9 mouse cellular contexts compared by ENCODE assay signal in the genomic region with DNA sequence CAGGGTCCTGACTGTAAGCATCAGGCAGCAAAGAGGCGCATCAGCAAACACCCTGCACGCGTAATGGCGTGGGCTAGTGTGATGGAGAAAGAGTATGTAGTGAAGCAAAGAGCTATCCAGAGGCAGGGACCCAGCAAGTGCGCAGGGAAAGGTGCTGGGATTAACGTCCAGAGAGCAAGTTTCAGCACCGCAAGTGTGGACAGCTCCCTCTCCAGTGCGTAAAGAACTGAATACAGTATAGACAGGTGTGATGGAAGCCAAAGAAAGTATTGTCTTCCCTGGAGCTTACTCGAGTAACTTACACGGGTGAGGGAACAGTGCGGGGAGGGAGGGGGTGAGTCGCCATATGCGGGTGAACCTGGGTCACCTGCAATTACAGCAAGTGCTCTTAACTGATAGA.
DNase-seq lines count a peak whose midpoint lies in the region; ATAC-seq and TF ChIP-seq lines count a peak whose summit lies in the region.
"Had no signal": no experiment of that assay in that cellular context is flagged by ENCODE, and none has a peak within 500 bp of the region (broad histone marks: within the 10 kb centered on the region; RNA-seq: fewer than 3 reads in every experiment).

No protein-coding gene starts in this region.

- DNase-seq in forebrain, postnatal 0 days: no peak
- peak; percentile 39 for DNase-seq in NIH3T3 (ENCODE audit: low read depth)
- DNase-seq in mesoderm, embryonic 11.5 days (ENCODE audit: low read depth, low spot score): peak; percentile 81
- no peak for DNase-seq in left cerebral cortex, adult 11 months (ENCODE audit: low spot score)
- no peak for DNase-seq in heart, adult 9 months (ENCODE audit: low spot score in 2 of 2)

- no peak overlapping the region for H3K4me3 ChIP-seq in forebrain, embryonic 12.5 days (replicated peaks)
- H3K4me3 ChIP-seq in forebrain, postnatal 0 days (ENCODE audit: low read depth, low read length): no peak overlapping the region
- H3K4me3 ChIP-seq in hindbrain, embryonic 12.5 days: no peak overlapping the region
- H3K4me3 ChIP-seq: limb, embryonic 13.5 days had no signal

- peaks cover 30% of the 10 kb centered on the region for H3K4me1 ChIP-seq in forebrain, embryonic 12.5 days
- H3K4me1 ChIP-seq in forebrain, postnatal 0 days (ENCODE audit: insufficient read depth): 0 out of 2 replicates have a peak, but pooled peaks cover 6% of the 10 kb centered on the region
- H3K4me1 ChIP-seq in hindbrain, embryonic 12.5 days: peaks cover 22% of the 10 kb centered on the region
- H3K4me1 ChIP-seq: limb, embryonic 13.5 days had no signal

- H3K4me2 ChIP-seq in forebrain, embryonic 12.5 days: no peak overlapping the region
- H3K4me2 ChIP-seq in forebrain, postnatal 0 days (ENCODE audit: low read depth): no peak overlapping the region
- no peak overlapping the region for H3K4me2 ChIP-seq in hindbrain, embryonic 12.5 days (replicated peaks)
- H3K4me2 ChIP-seq: limb, embryonic 13.5 days had no signal

- WGBS in forebrain, embryonic 12.5 days: 40% methylated on average over 13 of the region's 13 CpGs
- WGBS in forebrain, postnatal 0 days: 42% methylated on average over 13 of the region's 13 CpGs
- 35% methylated on average over 13 of the region's 13 CpGs for WGBS in hindbrain, embryonic 12.5 days

- H3K27ac ChIP-seq in forebrain, embryonic 12.5 days: peak overlapping the region; percentile 5; the same call in 1 of the 2 replicates
- H3K27ac ChIP-seq in forebrain, postnatal 0 days (ENCODE audit: low read depth, low read length): no peak overlapping the region
- peak overlapping the region; percentile 88; the same call in 1 of the 2 replicates for H3K27ac ChIP-seq in hindbrain, embryonic 12.5 days
- H3K27ac ChIP-seq: limb, embryonic 13.5 days had no signal

- TF ChIP-seq CTCF in forebrain, postnatal 0 days (IDR thresholded peaks at IDR 0.05; ENCODE audit: low read depth): no peak

- H3K9me3 ChIP-seq in forebrain, embryonic 12.5 days: no peaks in the 10 kb centered on the region
- H3K9me3 ChIP-seq in forebrain, postnatal 0 days (ENCODE audit: low read length): no peaks in the 10 kb centered on the region
- H3K9me3 ChIP-seq in hindbrain, embryonic 12.5 days (replicated peaks): no peaks in the 10 kb centered on the region
- H3K9me3 ChIP-seq: limb, embryonic 13.5 days had no signal

- ATAC-seq in forebrain, embryonic 12.5 days (ENCODE audit: low FRiP score): peak; percentile 14; the same call in 1 of the 2 replicates
- no peak for ATAC-seq in forebrain, postnatal 0 days
- 0 out of 2 replicates have a peak, but pooled peaks have one; percentile 12 for ATAC-seq in hindbrain, embryonic 12.5 days (ENCODE audit: low FRiP score)
- no peak for ATAC-seq in megakaryocyte, adult 5-6 weeks (ENCODE audit: poor library complexity, severe bottlenecking)

- no peak overlapping the region for H3K9ac ChIP-seq in forebrain, embryonic 12.5 days
- H3K9ac ChIP-seq in forebrain, postnatal 0 days: no peak overlapping the region
- H3K9ac ChIP-seq in hindbrain, embryonic 12.5 days: no peak overlapping the region
- H3K9ac ChIP-seq: limb, embryonic 13.5 days had no signal

- 0 out of 2 replicates have a peak, but pooled peaks cover 6% of the 10 kb centered on the region for H3K27me3 ChIP-seq in forebrain, embryonic 12.5 days
- H3K27me3 ChIP-seq in forebrain, postnatal 0 days (ENCODE audit: insufficient read depth, low read length): no peaks in the 10 kb centered on the region
- peaks cover 18% of the 10 kb centered on the region; the same call in 1 of the 2 replicates for H3K27me3 ChIP-seq in hindbrain, embryonic 12.5 days
- H3K27me3 ChIP-seq: limb, embryonic 13.5 days had no signal

- no peaks in the 10 kb centered on the region for H3K36me3 ChIP-seq in forebrain, embryonic 12.5 days (replicated peaks)
- no peaks in the 10 kb centered on the region for H3K36me3 ChIP-seq in forebrain, postnatal 0 days (ENCODE audit: insufficient read depth)
- no peaks in the 10 kb centered on the region for H3K36me3 ChIP-seq in hindbrain, embryonic 12.5 days
- H3K36me3 ChIP-seq: limb, embryonic 13.5 days had no signal

Comparison
In these comparisons a context has a peak if more than half of its experiments do, and no peak if none do; other contexts are left out.
1. ATAC-seq: peak in forebrain, embryonic 12.5 days (single experiment) and hindbrain, embryonic 12.5 days (single experiment); none in forebrain, postnatal 0 days (single experiment) and megakaryocyte, adult 5-6 weeks (single experiment).
2. DNase-seq: peak in NIH3T3 (single experiment) and mesoderm, embryonic 11.5 days (single experiment); none in forebrain, postnatal 0 days (single experiment), left cerebral cortex, adult 11 months (single experiment) and heart, adult 9 months (0 of 2).